Mouse (Mus musculus): ENCODE measurements around the gene Col25a1.

Col25a1 gene

GRCm38 (mm10) chr3:130161323-130161917 lies 30.1 kb downstream of the Col25a1 start:
- DNase-seq, result no peak

GRCm38 (mm10) chr3:130166875-130167274 lies 35.6 kb downstream of the Col25a1 start:
- DNase-seq, result peak; percentile 35

- DNase-seq, result peak; percentile 60
Measured at GRCm38 (mm10) chr3:130172764-130173163, 41.5 kb downstream of the Col25a1 start.

GRCm38 (mm10) chr3:130180181-130180940 lies 49.1 kb downstream of the Col25a1 start:
- peak; percentile 92 for DNase-seq

GRCm38 (mm10) chr3:130180964-130181590 lies 49.8 kb downstream of the Col25a1 start:
- DNase-seq, result peak; percentile 46

- no peak for DNase-seq
Measured at GRCm38 (mm10) chr3:130181591-130181980, 50.3 kb downstream of the Col25a1 start.

GRCm38 (mm10) chr3:130182450-130182849 lies 51.1 kb downstream of the Col25a1 start:
- no peak for DNase-seq

- DNase-seq, result no peak
Measured at GRCm38 (mm10) chr3:130185111-130185510, 53.8 kb downstream of the Col25a1 start.

GRCm38 (mm10) chr3:130187588-130187987 lies 56.3 kb downstream of the Col25a1 start:
- DNase-seq, result peak; percentile 17

- DNase-seq, result peak; percentile 40
Measured at GRCm38 (mm10) chr3:130193450-130193849, 62.1 kb downstream of the Col25a1 start.

GRCm38 (mm10) chr3:130214631-130215030 lies 83.3 kb downstream of the Col25a1 start:
- no peak for DNase-seq

- DNase-seq, result no peak
Measured at GRCm38 (mm10) chr3:130216141-130216540, 84.8 kb downstream of the Col25a1 start.

- DNase-seq, result no peak
Measured at GRCm38 (mm10) chr3:130216646-130217045, 85.3 kb downstream of the Col25a1 start.

- DNase-seq, result no peak
Measured at GRCm38 (mm10) chr3:130217705-130218104, 86.4 kb downstream of the Col25a1 start.

GRCm38 (mm10) chr3:130218232-130218728 lies 87.0 kb downstream of the Col25a1 start:
- DNase-seq, result no peak

- no peak for DNase-seq
Measured at GRCm38 (mm10) chr3:130220811-130221210, 89.5 kb downstream of the Col25a1 start.

- DNase-seq, result no peak
Measured at GRCm38 (mm10) chr3:130228186-130228585, 96.9 kb downstream of the Col25a1 start.

- DNase-seq, result no peak
Measured at GRCm38 (mm10) chr3:130232944-130233343, 101.6 kb downstream of the Col25a1 start.

- DNase-seq, result no peak
Measured at GRCm38 (mm10) chr3:130235233-130235632, 103.9 kb downstream of the Col25a1 start.

- DNase-seq, result no peak
Measured at GRCm38 (mm10) chr3:130236129-130236528, 104.8 kb downstream of the Col25a1 start.

GRCm38 (mm10) chr3:130237852-130238251 lies 106.6 kb downstream of the Col25a1 start:
- DNase-seq, result no peak

GRCm38 (mm10) chr3:130241924-130242323 lies 110.6 kb downstream of the Col25a1 start:
- no peak for DNase-seq

GRCm38 (mm10) chr3:130242647-130243296 lies 111.5 kb downstream of the Col25a1 start:
- no peak for DNase-seq

All from kidney, postnatal 10 days (tissue).